Mouse (Mus musculus): ENCODE data around the gene Fbxo41. TPM values are rescaled to one million over a fixed set of nuclear protein-coding genes. Genes with fewer than 3 reads are reported as not detected.

The Fbxo41 gene
- polyA plus RNA-seq, 1 experiment from 2014 or later = 0.01 TPM

- H3K9me3 ChIP-seq (replicated peaks) = no peaks in the 10 kb centered on the region
- no peak overlapping the region for H3K4me3 ChIP-seq
- peaks cover 26% of the 10 kb centered on the region for H3K4me1 ChIP-seq
- H3K4me2 ChIP-seq = no peak overlapping the region
- peaks cover 41% of the 10 kb centered on the region for H3K36me3 ChIP-seq
- no peak overlapping the region for H3K27ac ChIP-seq
- no peaks in the 10 kb centered on the region for H3K27me3 ChIP-seq (replicated peaks)
- 73% methylated on average over 5 of the region's 6 CpGs for WGBS (ENCODE audit: insufficient replicate concordance)
- no peak for ATAC-seq
- no peak overlapping the region for H3K9ac ChIP-seq
Measured at GRCm38 (mm10) chr6:85436631-85437030, 66.2 kb downstream of the Fbxo41 start.

DNA sequence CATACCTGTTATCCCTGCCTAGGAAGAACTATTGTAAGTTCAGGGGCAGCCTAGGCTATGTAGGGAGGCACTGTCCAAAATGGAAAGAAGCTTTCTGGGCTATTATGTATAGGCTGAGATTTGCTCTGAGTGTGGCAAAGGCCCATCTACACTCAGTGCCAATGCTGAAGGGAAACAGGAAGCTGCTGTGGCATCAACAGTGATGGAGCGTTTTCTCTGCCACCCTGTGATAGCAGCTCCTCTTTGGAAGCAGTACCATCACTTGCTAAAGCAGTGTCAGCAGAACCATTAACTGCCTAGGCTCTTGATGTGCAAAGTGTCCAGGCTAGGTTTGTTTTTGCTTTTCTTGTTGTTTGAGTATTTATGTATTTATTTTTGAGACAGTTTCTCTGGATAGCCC, 66.6 kb downstream of the Fbxo41 start:
- Histone ChIP-seq H3K4me1 (peaks cover 30% of the 10 kb centered on the region), H3K9ac (no peak overlapping the region), H3K27ac (no peak overlapping the region), H3K4me3 (no peak overlapping the region), H3K4me2 (no peak overlapping the region), H3K27me3 (replicated peaks) (no peaks in the 10 kb centered on the region), H3K36me3 (peaks cover 36% of the 10 kb centered on the region), H3K9me3 (replicated peaks) (no peaks in the 10 kb centered on the region)
- WGBS (ENCODE audit: insufficient replicate concordance) = 57% methylated on average over 1 of the region's 1 CpGs
- no peak for ATAC-seq

DNA sequence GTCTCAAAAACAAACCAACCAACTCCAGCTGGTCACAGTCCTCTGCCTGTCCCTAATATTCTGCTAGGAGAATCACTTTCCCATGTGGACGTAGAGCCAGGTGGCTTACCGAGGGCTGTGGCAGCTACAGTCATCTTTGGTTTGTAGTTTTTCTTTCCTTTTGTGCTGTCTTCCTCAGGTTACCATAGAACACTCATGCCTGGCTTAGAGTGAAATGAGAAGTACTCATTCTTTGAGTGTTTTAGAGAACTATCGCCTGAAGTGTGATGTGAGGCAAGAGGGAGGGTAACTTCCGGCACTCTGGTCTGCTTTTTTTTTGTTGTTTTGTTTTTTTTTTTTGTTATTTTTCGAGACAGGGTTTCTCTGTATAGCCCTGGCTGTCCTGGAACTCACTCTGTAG, 68.9 kb downstream of the Fbxo41 start:
- Histone ChIP-seq H3K27me3 (replicated peaks) (peaks cover 14% of the 10 kb centered on the region; the same call in 1 of the 2 replicates), H3K27ac (peak overlapping the region; percentile 39; the same call in 1 of the 2 replicates), H3K4me3 (no peak overlapping the region), H3K4me2 (peak overlapping the region; percentile 93; the same call in 1 of the 2 replicates), H3K36me3 (peaks cover 13% of the 10 kb centered on the region), H3K9ac (no peak overlapping the region), H3K9me3 (replicated peaks) (no peaks in the 10 kb centered on the region), H3K4me1 (peaks cover 30% of the 10 kb centered on the region)
- ATAC-seq = no peak
- WGBS (ENCODE audit: insufficient replicate concordance) = 62% methylated on average over 5 of the region's 5 CpGs

DNA sequence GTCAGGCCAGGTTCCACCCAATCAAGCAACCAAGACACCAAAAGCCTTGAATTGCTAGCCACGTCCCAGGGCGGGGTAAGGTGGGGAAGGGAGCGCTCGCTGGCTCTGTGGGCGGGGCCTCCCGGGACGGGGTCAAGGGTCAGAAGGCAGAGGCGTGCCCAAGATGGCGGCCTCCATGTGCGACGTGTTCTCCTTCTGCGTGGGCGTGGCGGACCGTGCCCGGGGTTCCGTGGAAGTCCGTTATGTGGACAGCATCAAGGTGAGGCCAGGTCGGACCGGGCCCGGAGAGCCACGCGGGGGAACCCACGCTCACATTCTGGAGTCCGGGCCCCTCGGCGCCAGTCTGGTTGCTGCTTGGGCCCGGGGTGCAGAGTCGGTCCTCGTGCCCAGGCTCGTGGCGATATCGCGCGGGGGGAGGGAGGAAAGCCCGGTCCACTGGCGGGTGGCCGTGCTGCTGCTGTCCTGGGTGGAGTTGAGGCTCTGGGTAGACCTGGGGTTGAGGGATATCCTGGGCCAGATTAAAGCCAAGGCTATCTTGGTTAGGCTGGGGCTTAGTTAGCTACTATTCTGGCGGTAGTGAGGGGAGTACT, 70.9 kb downstream of the Fbxo41 start, which contains the start of gene Smyd5:
TSS of gene Smyd5 (plus strand) at position 148 of the 590 bp plus-strand sequence.
- WGBS (ENCODE audit: insufficient replicate concordance) = 1% methylated on average over 39 of the region's 39 CpGs
- peaks cover 30% of the 10 kb centered on the region for H3K4me1 ChIP-seq
- peaks cover 32% of the 10 kb centered on the region for H3K27me3 ChIP-seq (replicated peaks)
- peak within 1 kb of the TSS; percentile 80 for H3K9ac ChIP-seq
- no peaks in the 10 kb centered on the region for H3K36me3 ChIP-seq
- ATAC-seq = peak; percentile 91
- H3K27ac ChIP-seq = peak within 1 kb of the TSS; percentile 38; the same call in 1 of the 2 replicates
- H3K4me2 ChIP-seq = peak within 1 kb of the TSS; percentile 93
- H3K9me3 ChIP-seq (replicated peaks) = no peaks in the 10 kb centered on the region
- H3K4me3 ChIP-seq = peak within 1 kb of the TSS; percentile 92

- no peak for ATAC-seq
- H3K4me1 ChIP-seq = peaks cover 30% of the 10 kb centered on the region
- H3K27ac ChIP-seq = no peak overlapping the region
- 46% methylated on average over 8 of the region's 8 CpGs for WGBS (ENCODE audit: insufficient replicate concordance)
- H3K9ac ChIP-seq = peak overlapping the region; percentile 80
- no peaks in the 10 kb centered on the region for H3K9me3 ChIP-seq (replicated peaks)
- H3K36me3 ChIP-seq = no peaks in the 10 kb centered on the region
- H3K4me2 ChIP-seq = peak overlapping the region; percentile 93
- peaks cover 37% of the 10 kb centered on the region for H3K27me3 ChIP-seq (replicated peaks)
- H3K4me3 ChIP-seq = peak overlapping the region; percentile 92
Measured at GRCm38 (mm10) chr6:85431274-85431841, 71.4 kb downstream of the Fbxo41 start.

DNA sequence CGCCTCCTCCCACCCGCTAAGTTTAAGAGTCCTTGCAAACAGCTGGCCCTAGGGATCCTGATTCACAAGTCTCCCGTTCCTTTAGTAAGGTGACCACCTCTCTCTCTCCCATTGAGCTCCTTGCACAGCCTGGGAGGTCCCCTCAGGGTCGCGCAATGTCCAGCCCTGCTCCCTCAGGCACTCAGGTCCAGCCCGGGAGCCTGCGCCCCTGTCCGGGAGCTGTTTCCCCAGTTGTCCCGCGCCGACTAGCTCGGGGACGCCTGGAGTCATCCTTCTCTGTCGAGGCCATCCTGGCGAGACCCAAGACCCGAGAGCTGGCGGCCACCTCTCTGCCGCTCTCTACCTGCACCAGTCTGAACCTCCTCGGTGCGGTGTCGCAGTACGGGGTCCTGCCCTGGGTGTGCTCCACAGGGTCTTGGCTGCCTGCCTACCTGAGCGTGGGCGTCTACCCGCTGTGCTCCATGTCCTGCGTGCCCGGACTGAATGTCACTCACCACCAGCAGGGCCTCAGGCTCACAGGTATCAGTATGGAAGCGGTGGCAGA, 78.9 kb downstream of the Fbxo41 start, which contains the start of gene Noto:
TSS of gene Noto (plus strand) at position 51 of the 544 bp plus-strand sequence.
- H3K27me3 ChIP-seq (replicated peaks) = peaks cover 78% of the 10 kb centered on the region
- H3K4me3 ChIP-seq = no peak within 1 kb of the TSS
- peak within 1 kb of the TSS; percentile 12; the same call in 1 of the 2 replicates for H3K4me2 ChIP-seq
- WGBS (ENCODE audit: insufficient replicate concordance) = 20% methylated on average over 28 of the region's 28 CpGs
- no peaks in the 10 kb centered on the region for H3K4me1 ChIP-seq
- H3K27ac ChIP-seq = no peak within 1 kb of the TSS
- no peaks in the 10 kb centered on the region for H3K36me3 ChIP-seq
- ATAC-seq = no peak
- no peaks in the 10 kb centered on the region for H3K9me3 ChIP-seq (replicated peaks)
- H3K9ac ChIP-seq = no peak within 1 kb of the TSS

Other genes with a start within 250 kb of the Fbxo41 start
- 2.6 and 3.1 TPM in 2 replicates for gene Sfxn5, start 169.6 kb downstream of the Fbxo41 start, polyA plus RNA-seq (2016; fragmentation: Nextera tagmentation; extraction: Ambion mirVana)
- 0.68 and 0.79 TPM in 2 replicates for gene Rab11fip5, start 128.4 kb downstream of the Fbxo41 start, polyA plus RNA-seq (2016; fragmentation: Nextera tagmentation; extraction: Ambion mirVana)
- gene Noto, start 79.1 kb downstream of the Fbxo41 start, polyA plus RNA-seq (2016; fragmentation: Nextera tagmentation; extraction: Ambion mirVana) = not detected in 2 replicates
- gene Smyd5, start 71.0 kb downstream of the Fbxo41 start, polyA plus RNA-seq (2016; fragmentation: Nextera tagmentation; extraction: Ambion mirVana) = 41.6 and 45.4 TPM in 2 replicates
- 457 and 480 TPM in 2 replicates for gene Cct7, start 51.5 kb downstream of the Fbxo41 start, polyA plus RNA-seq (2016; fragmentation: Nextera tagmentation; extraction: Ambion mirVana)
- 36.9 and 40.8 TPM in 2 replicates for gene Pradc1, start 51.0 kb downstream of the Fbxo41 start, polyA plus RNA-seq (2016; fragmentation: Nextera tagmentation; extraction: Ambion mirVana)
- not detected in 2 replicates for gene Egr4, start 10.6 kb upstream of the Fbxo41 start, polyA plus RNA-seq (2016; fragmentation: Nextera tagmentation; extraction: Ambion mirVana)
- 3.2 and 3.4 TPM in 2 replicates for gene Alms1, start 84.5 kb upstream of the Fbxo41 start, polyA plus RNA-seq (2016; fragmentation: Nextera tagmentation; extraction: Ambion mirVana)
- gene Nat8f7, start 210.2 kb upstream of the Fbxo41 start, polyA plus RNA-seq (2016; fragmentation: Nextera tagmentation; extraction: Ambion mirVana) = not detected in 2 replicates

Data from liver, embryonic 12.5 days (tissue).